Mouse (Mus musculus): ENCODE results near the gene Zfp142. TPM values are rescaled to one million over a fixed set of nuclear protein-coding genes. Genes with fewer than 3 reads are reported as not detected.
A peak's percentile ranks its signal among the peaks of the same experiment; 100 is the strongest.

The Zfp142 gene
- polyA plus RNA-seq, 1 experiment from 2014 or later, result 9.3 TPM

GRCm38 (mm10) chr1:74582621-74583020, 5.4 kb downstream of the Zfp142 start:
- Histone ChIP-seq H3K4me1 (peaks cover 12% of the 10 kb centered on the region), H3K9ac (no peak overlapping the region), H3K27ac (no peak overlapping the region), H3K27me3 (no peaks in the 10 kb centered on the region), H3K36me3 (peaks cover 48% of the 10 kb centered on the region), H3K9me3 (no peaks in the 10 kb centered on the region), H3K4me2 (no peak overlapping the region), H3K4me3 (no peak overlapping the region)
- 84% methylated on average over 3 of the region's 3 CpGs for WGBS
- ATAC-seq (ENCODE audit: insufficient number of reproducible peaks, insufficient read depth, low FRiP score, low TSS enrichment, low read depth), result no peak

DNA sequence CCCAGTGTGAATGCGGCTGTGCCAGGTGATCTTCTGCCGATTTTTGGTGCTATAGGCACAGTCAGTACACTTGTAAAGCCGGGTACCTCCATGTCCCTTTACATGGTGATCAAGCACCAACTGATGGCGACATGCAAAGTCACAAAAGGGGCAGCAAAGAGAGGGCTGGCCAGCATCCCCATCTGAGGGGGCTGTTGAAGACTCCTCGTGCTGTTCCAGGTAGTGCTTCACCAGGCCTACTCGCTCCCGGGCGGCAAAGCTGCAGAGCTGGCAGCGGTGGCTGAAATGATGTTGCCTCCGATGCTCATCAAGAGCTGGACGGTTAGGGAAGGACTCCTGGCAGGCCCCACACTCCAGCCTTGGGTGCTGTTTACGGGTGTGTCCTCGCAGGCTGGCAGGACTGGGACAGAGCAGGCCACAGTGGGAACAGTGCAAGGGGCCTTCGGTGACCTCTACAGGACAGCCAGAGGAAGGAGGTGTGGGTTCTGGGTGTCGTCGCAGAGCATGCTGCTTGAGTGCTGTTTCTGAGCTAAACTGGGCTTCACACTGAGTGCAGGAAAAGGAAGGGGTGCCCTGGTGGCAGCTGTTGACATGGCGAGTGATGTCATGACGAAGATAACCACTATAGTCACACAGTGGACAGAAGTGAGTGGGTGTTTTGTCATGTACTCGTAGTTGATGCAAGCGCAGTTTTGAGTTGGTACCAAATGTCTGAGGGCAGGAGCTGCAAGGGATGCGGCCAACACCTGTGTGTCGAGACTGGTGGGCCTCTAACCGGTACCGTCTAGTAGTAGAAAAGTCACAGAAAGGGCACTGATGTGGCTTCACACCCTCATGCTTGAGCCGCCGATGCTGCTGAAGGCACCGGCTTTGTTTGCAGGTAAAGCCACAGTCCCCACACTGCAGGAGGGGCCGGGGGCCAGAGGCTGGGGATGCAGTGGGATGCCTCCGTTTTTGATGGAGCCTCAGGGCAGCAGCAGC, 18.0 kb downstream of the Zfp142 start:
- H3K9me3 ChIP-seq, result no peaks in the 10 kb centered on the region
- no peak overlapping the region for H3K9ac ChIP-seq
- 92% methylated on average over 29 of the region's 29 CpGs for WGBS
- no peaks in the 10 kb centered on the region for H3K4me1 ChIP-seq
- no peak overlapping the region for H3K4me3 ChIP-seq
- no peak overlapping the region for H3K4me2 ChIP-seq
- no peak for ATAC-seq (ENCODE audit: insufficient number of reproducible peaks, insufficient read depth, low FRiP score, low TSS enrichment, low read depth)
- H3K27ac ChIP-seq, result no peak overlapping the region
- H3K27me3 ChIP-seq, result no peaks in the 10 kb centered on the region
- peaks cover 92% of the 10 kb centered on the region for H3K36me3 ChIP-seq

- H3K4me1 ChIP-seq, result no peaks in the 10 kb centered on the region
- no peak overlapping the region for H3K27ac ChIP-seq
- H3K36me3 ChIP-seq, result peaks cover 74% of the 10 kb centered on the region
- H3K4me3 ChIP-seq, result no peak overlapping the region
- no peak overlapping the region for H3K4me2 ChIP-seq
- ATAC-seq (ENCODE audit: insufficient number of reproducible peaks, insufficient read depth, low FRiP score, low TSS enrichment, low read depth), result no peak
- H3K27me3 ChIP-seq, result no peaks in the 10 kb centered on the region
- H3K9ac ChIP-seq, result no peak overlapping the region
- H3K9me3 ChIP-seq, result no peaks in the 10 kb centered on the region
- 89% methylated on average over 6 of the region's 6 CpGs for WGBS
These were observed 22.2 kb downstream of the Zfp142 start for GRCm38 (mm10) chr1:74565834-74566233.

GRCm38 (mm10) chr1:74559061-74559460, 29.0 kb downstream of the Zfp142 start:
- 78% methylated on average over 5 of the region's 5 CpGs for WGBS
- peaks cover 12% of the 10 kb centered on the region for H3K36me3 ChIP-seq
- no peak for ATAC-seq (ENCODE audit: insufficient number of reproducible peaks, insufficient read depth, low FRiP score, low TSS enrichment, low read depth)
- no peaks in the 10 kb centered on the region for H3K27me3 ChIP-seq
- no peaks in the 10 kb centered on the region for H3K4me1 ChIP-seq
- no peaks in the 10 kb centered on the region for H3K9me3 ChIP-seq
- no peak overlapping the region for H3K9ac ChIP-seq
- no peak overlapping the region for H3K27ac ChIP-seq
- H3K4me3 ChIP-seq, result no peak overlapping the region
- no peak overlapping the region for H3K4me2 ChIP-seq

DNA sequence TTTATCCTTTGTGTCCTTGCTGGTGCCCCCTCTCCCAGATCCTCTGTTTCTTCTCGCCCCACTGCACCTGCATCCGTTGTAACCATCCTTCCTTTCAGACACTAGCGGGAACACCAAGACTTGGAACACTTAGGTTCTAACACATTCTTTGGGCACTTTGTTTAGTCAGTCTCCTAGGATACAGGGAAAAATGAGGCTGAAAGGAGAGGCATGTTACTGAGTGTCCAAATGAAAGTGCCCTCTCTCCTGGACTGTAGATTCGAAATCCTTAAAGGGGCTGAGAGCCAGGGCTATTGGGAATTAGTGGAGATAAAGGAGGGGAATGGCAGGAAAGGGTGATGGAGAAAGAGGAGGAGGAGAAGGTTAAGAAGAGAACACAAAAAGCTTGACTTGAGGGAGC, 43.9 kb downstream of the Zfp142 start, which contains the start of gene Usp37:
Usp37 (minus strand) TSS at position 101 of the 400 bp plus-strand sequence.
- H3K4me3 ChIP-seq, result no peak within 1 kb of the TSS
- H3K9ac ChIP-seq, result no peak within 1 kb of the TSS
- H3K9me3 ChIP-seq, result no peaks in the 10 kb centered on the region
- H3K27me3 ChIP-seq, result no peaks in the 10 kb centered on the region
- no peaks in the 10 kb centered on the region for H3K36me3 ChIP-seq
- no peak within 1 kb of the TSS for H3K27ac ChIP-seq
- no peak within 1 kb of the TSS for H3K4me2 ChIP-seq
- WGBS, result 81% methylated on average over 4 of the region's 4 CpGs
- no peak for ATAC-seq (ENCODE audit: insufficient number of reproducible peaks, insufficient read depth, low FRiP score, low TSS enrichment, low read depth)
- H3K4me1 ChIP-seq, result peaks cover 8% of the 10 kb centered on the region

- ATAC-seq (ENCODE audit: insufficient number of reproducible peaks, insufficient read depth, low FRiP score, low TSS enrichment, low read depth), result no peak
- Histone ChIP-seq H3K36me3 (no peaks in the 10 kb centered on the region), H3K4me1 (peaks cover 12% of the 10 kb centered on the region), H3K9ac (0 out of 2 replicates have a peak within 1 kb of the TSS, but pooled peaks have one; percentile 21), H3K27ac (no peak within 1 kb of the TSS), H3K4me3 (no peak within 1 kb of the TSS), H3K27me3 (no peaks in the 10 kb centered on the region), H3K4me2 (peak within 1 kb of the TSS; percentile 41), H3K9me3 (no peaks in the 10 kb centered on the region)
- WGBS, result 2% methylated on average over 6 of the region's 6 CpGs
These were observed 45.5 kb downstream of the Zfp142 start, which contains the start of gene Plcd4 for GRCm38 (mm10) chr1:74542451-74542961. Gene Plcd4, plus strand, starts transcription at chr1:74542888.

- H3K9me3 ChIP-seq, result no peaks in the 10 kb centered on the region
- H3K36me3 ChIP-seq, result no peaks in the 10 kb centered on the region
- no peak overlapping the region for H3K27ac ChIP-seq
- no peak overlapping the region for H3K4me3 ChIP-seq
- H3K4me1 ChIP-seq, result peaks cover 12% of the 10 kb centered on the region
- H3K9ac ChIP-seq, result no peak overlapping the region
- ATAC-seq (ENCODE audit: insufficient number of reproducible peaks, insufficient read depth, low FRiP score, low TSS enrichment, low read depth), result no peak
- H3K4me2 ChIP-seq, result no peak overlapping the region
- H3K27me3 ChIP-seq, result no peaks in the 10 kb centered on the region
These were observed 49.4 kb downstream of the Zfp142 start for GRCm38 (mm10) chr1:74538650-74539049.

DNA sequence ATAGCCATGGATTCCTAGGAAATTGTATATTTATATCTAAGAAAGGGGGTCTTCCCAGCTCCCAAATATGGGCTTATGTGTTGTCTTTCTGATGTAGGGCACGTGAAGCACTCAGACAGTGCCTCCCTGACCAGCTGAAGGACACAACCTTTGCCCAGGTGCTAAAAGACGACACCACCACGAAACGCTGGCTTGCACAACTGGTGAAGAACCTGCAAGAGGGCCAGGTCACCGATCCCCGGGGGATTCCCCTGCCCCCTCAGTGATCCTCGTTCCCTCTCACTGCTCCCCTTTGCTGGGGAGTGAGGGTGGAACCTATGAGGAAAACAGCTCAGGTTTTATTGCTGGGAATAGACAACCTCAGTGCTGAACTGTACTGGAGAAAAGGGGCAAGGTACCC, 59.5 kb downstream of the Zfp142 start:
- Histone ChIP-seq H3K27me3 (no peaks in the 10 kb centered on the region), H3K9me3 (no peaks in the 10 kb centered on the region), H3K9ac (no peak overlapping the region), H3K36me3 (peaks cover 97% of the 10 kb centered on the region), H3K4me2 (no peak overlapping the region), H3K27ac (no peak overlapping the region), H3K4me3 (no peak overlapping the region), H3K4me1 (no peaks in the 10 kb centered on the region)
- WGBS, result 84% methylated on average over 7 of the region's 7 CpGs
- ATAC-seq (ENCODE audit: insufficient number of reproducible peaks, insufficient read depth, low FRiP score, low TSS enrichment, low read depth), result no peak

GRCm38 (mm10) chr1:74524746-74525145, 63.3 kb downstream of the Zfp142 start:
- no peak for ATAC-seq (ENCODE audit: insufficient number of reproducible peaks, insufficient read depth, low FRiP score, low TSS enrichment, low read depth)
- Histone ChIP-seq H3K4me2 (no peak overlapping the region), H3K36me3 (peaks cover 91% of the 10 kb centered on the region), H3K27me3 (no peaks in the 10 kb centered on the region), H3K9me3 (no peaks in the 10 kb centered on the region), H3K4me1 (no peaks in the 10 kb centered on the region), H3K4me3 (no peak overlapping the region), H3K27ac (no peak overlapping the region), H3K9ac (no peak overlapping the region)
- 93% methylated on average over 4 of the region's 4 CpGs for WGBS

GRCm38 (mm10) chr1:74519875-74520274, 68.2 kb downstream of the Zfp142 start:
- Histone ChIP-seq H3K4me1 (no peaks in the 10 kb centered on the region), H3K4me2 (no peak overlapping the region), H3K9ac (no peak overlapping the region), H3K27ac (no peak overlapping the region), H3K9me3 (no peaks in the 10 kb centered on the region), H3K4me3 (no peak overlapping the region), H3K36me3 (peaks cover 65% of the 10 kb centered on the region), H3K27me3 (no peaks in the 10 kb centered on the region)
- ATAC-seq (ENCODE audit: insufficient number of reproducible peaks, insufficient read depth, low FRiP score, low TSS enrichment, low read depth), result no peak
